Mouse (Mus musculus) CD4-positive, CD25-positive, alpha-beta regulatory T cell, adult 4 months (primary cell): ENCODE data around the gene Tmem63a. TPM values are rescaled to one million over a fixed set of nuclear protein-coding genes. Genes with fewer than 3 reads are reported as not detected.

Experiments
- ATAC-seq: one replicate; pipeline ENCODE4 v1.8.0; 2017
- polyA plus RNA-seq, 2 experiments: library from polyadenylated mRNA; unstranded; fragments of 100-300 nt; shearing (Covaris generic); gene quantifications; one replicate each; pipeline ENCODE4 v1.2.1; 2017

Gene Tmem63a
- polyA plus RNA-seq, 2 experiments from 2014 or later = 17.2 to 34.7 TPM

DNA sequence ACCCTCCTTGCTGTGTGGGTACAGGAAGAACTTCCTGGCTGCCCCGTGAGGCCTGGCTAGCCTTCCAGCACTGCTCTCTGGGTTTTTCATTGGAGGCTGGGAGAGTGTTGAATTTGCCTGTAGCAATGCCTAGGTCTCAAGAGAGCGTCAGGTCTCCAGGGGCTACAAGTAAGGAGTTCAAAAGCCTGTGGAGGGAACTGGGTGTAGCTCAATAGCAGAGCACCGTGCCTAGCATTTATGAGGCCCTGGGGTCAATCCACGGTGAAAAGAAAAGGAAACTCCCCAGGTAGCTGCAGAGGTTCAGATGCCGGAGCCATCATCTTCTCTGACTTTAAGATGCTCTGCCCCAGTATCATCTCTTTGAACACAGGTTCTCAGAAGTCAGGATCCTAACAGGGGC lies 69.5 kb downstream of the Tmem63a start:
- ATAC-seq = no peak

DNA sequence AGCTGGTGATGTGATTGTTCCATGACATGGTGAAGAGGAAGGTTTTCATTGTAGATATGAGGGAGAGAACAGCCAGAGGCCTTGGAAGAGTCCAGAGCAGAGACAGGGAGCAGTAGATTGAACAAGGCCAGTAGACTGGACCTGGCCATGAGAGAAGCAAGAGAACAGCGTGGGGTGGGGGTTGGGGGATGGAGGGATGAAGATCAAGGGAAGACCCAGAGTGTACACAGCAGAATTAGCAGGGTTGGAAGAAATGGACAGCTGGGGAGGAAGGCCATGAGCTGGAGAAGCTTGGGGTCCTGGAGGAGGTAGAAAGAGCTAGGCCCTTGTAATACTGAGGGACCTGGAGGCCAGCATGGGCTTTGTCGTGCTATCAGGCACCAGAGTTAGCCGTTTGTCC lies 70.3 kb downstream of the Tmem63a start:
- ATAC-seq = no peak

DNA sequence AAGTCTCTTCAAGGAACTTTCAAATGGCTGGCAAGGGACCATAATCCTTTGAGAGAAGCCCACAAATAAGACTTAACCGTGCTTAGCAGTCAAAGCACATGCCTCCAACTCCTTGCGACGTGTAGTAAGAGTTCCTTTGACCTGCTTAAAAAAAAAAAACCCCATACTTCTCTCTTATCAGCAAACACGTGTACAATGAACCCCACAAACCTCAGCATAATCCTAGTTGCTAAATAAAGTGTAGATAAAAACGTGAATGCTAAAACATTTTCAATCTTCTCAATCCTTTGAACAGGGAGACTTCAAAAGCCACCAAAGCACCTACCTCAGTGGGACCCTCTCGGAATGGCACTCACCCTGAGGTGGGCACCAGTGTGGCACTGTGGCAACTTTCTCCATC lies 71.3 kb downstream of the Tmem63a start:
- ATAC-seq = no peak

- peak; percentile 33 for ATAC-seq
Measured at GRCm38 (mm10) chr1:181014731-181015500, 72.8 kb downstream of the Tmem63a start.

DNA sequence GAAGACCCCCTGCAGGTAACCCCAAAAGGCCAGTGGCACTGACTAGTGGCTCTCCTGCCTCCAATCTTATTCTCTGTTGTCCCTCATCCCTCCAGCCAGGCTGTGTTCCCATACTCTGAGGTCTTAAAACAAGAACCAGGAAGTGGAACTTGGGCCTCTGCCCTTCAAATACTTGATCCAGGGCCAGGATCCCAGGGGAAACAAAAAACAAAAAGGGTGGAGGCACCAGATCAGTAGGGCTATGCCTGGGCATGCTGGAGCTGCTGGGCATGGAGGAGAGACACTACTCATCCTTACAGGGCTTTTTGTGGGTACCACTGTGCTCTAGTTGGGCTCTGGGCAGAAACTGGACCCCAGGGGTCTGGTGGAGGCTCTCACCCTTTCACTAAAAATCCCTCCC lies 73.4 kb downstream of the Tmem63a start:
- no peak for ATAC-seq

DNA sequence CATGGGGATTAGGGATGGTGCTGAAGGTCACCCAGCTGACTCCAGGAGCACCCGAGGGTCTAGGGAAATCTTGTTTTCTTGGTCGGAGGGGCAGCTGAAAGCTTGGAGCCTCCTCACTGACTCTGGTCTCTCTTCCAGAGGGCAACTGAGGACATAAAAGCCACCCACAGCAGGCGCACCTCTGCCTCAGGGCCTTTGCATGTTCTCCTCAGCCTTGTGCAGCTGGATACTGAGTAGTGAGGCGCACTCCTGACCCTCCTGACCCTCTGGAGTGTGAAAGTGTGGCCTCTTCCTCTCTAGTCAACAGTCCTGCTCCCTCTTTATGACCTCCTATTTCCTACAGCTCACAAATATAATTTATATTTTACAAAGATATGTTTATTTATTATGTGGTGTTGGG lies 73.9 kb downstream of the Tmem63a start:
- no peak for ATAC-seq

DNA sequence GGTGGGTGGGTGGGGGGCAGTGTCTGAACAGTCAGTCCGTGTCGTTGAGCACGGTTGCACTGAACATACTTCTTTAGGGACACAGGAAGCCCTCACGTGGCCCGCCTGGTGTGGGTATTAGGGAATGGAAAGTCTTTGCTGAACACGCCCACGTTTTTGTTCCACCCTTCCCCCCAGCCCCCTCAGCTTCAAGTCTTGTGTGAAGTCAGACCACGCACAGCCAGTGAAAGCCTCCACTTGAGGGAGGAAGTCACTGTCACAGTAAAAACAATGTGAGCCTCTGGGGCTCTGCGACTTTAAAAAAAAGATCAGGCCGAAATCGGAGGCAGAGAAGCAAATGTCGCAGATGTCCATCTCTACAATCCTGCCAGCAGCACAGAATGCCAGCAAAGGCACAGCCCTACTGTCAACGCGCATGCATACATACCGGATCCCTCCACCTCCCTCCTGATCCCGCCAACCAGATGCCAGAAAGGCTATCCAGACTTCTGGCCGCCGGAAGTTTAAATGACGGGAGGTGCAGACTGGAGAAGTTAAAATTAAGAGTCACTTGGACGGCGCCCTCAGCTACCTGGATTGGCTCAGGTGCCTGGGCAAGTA lies 74.5 kb downstream of the Tmem63a start:
- peak; percentile 78 for ATAC-seq

DNA sequence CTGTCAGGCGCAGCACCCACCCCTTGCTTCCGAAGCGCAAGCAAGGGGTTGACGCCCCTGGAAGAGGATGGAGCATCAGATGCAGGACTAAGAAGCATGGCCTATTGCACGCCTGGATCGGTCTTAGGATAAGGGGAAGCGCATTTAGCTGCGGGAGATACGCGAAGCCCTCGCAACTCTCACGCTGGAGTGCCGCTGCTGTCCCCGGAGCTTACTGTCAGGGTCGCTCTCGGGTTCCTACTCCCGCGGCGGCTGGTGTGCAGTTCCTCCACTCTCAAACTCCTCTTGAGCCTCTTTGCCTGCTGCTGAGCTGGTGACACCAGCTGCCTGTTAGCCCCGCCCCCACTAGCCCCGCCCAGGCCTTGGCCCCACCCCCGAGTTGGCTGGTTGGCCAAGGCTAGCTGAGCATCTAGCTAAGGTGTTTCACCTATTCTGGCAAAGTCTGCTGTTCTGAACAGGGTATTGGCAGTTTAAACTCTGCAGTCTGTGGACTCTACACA lies 75.1 kb downstream of the Tmem63a start:
- peak; percentile 67 for ATAC-seq

- ATAC-seq = no peak
Measured at GRCm38 (mm10) chr1:181017890-181018420, 75.8 kb downstream of the Tmem63a start.

DNA sequence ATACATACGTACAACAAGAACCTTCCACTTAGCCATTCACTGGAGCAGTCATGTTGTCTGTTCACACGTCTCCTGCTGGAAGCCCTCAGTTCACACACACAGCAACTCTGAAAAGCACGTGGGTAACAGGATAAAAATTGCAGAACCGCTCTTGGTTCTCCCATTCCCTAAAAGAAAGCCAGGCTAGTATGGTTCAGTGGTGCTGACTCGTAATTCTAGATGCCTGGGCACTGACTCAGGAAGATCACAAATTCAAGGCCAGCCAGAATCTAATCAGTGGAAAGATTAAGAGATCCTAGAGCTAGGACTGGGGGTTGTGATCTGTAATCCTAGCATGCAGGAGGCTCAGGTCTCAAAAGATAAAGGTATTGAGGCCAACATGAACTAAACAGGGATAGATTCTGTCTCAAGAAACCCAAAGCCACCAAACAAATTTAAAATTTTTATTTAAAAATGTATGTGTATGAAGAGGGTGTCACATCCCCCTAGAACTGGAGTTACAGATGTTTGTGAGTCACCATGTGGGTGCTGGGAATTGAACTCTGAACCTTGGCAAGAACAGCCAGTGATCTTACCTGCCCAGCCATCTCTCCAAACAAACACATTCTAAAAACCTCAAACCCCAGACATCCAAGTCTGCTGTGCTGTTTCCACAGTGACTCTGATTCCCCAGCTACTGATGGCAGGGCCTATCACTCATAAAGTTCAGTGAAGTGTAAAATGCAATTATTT lies 78.8 kb downstream of the Tmem63a start, which contains the start of gene Ephx1:
Gene Ephx1, minus strand, starts transcription at position 149 of the 732 bp plus-strand sequence.
- ATAC-seq = no peak

- ATAC-seq = no peak
Measured at GRCm38 (mm10) chr1:181021488-181021865, 79.3 kb downstream of the Tmem63a start.

DNA sequence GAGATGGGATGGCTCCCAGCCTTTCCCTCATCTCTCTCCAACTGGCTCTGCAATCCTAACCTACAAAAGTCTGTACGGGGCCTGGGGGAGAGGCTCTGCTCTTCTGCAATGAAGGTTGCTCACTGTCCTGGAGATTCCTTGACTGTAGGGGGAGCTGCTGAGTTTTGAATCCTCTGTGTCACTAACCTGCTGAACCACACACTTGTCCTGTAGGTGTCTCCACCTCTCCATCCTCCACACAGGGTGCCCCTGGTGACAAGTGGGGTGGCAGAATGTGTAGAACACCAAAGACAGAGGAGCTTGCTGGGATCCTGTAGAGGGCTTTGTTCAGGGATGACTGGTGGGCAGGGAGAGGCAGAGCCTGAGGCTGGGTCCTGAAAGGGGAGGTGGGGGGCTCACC lies 80.1 kb downstream of the Tmem63a start:
- peak; percentile 85 for ATAC-seq

Other genes with a start within 250 kb of the Tmem63a start
- under 1 TPM in 1 of 2 experiments, not detected in 1; 0.19 TPM for gene Mixl1, start 245.3 kb upstream of the Tmem63a start, polyA plus RNA-seq
- gene Acbd3, start 216.3 kb upstream of the Tmem63a start, polyA plus RNA-seq = 10 to 100 TPM; 11.2 to 16.1 TPM
- 100 to 1,000 TPM; 579 to 648 TPM for gene H3f3a, start 128.4 kb upstream of the Tmem63a start, polyA plus RNA-seq
- 10 to 100 TPM; 44.4 to 50.2 TPM for gene Sde2, start 91.2 kb upstream of the Tmem63a start, polyA plus RNA-seq
- not detected for gene Lefty2, start 49.2 kb upstream of the Tmem63a start, polyA plus RNA-seq
- gene Pycr2, start 38.1 kb upstream of the Tmem63a start, polyA plus RNA-seq = 10 to 100 TPM; 40.9 to 59.2 TPM
- gene Lefty1, start 7.3 kb upstream of the Tmem63a start, polyA plus RNA-seq = not detected
- 100 to 1,000 TPM; 247 to 262 TPM for gene Ephx1, start 78.6 kb downstream of the Tmem63a start, polyA plus RNA-seq
- not detected for gene 9130409I23Rik, start 108.9 kb downstream of the Tmem63a start, polyA plus RNA-seq
- gene Nvl, start 201.9 kb downstream of the Tmem63a start, polyA plus RNA-seq = 10 to 100 TPM; 36.4 to 43.5 TPM
- gene Cnih4, start 202.3 kb downstream of the Tmem63a start, polyA plus RNA-seq = 10 to 100 TPM; 65.6 to 72.8 TPM